Mouse (Mus musculus): ENCODE results near the gene Ubr1. TPM values are rescaled to one million over a fixed set of nuclear protein-coding genes. Genes with fewer than 3 reads are reported as not detected.
"Not testable (repeated sequence)": the region's sequence is repeated elsewhere in the genome, so short reads cannot be mapped to it uniquely, and the experiment has no call there.

The Ubr1 gene
- total RNA-seq, 2 experiments from 2014 or later = 46.3 to 50.1 TPM

DNA sequence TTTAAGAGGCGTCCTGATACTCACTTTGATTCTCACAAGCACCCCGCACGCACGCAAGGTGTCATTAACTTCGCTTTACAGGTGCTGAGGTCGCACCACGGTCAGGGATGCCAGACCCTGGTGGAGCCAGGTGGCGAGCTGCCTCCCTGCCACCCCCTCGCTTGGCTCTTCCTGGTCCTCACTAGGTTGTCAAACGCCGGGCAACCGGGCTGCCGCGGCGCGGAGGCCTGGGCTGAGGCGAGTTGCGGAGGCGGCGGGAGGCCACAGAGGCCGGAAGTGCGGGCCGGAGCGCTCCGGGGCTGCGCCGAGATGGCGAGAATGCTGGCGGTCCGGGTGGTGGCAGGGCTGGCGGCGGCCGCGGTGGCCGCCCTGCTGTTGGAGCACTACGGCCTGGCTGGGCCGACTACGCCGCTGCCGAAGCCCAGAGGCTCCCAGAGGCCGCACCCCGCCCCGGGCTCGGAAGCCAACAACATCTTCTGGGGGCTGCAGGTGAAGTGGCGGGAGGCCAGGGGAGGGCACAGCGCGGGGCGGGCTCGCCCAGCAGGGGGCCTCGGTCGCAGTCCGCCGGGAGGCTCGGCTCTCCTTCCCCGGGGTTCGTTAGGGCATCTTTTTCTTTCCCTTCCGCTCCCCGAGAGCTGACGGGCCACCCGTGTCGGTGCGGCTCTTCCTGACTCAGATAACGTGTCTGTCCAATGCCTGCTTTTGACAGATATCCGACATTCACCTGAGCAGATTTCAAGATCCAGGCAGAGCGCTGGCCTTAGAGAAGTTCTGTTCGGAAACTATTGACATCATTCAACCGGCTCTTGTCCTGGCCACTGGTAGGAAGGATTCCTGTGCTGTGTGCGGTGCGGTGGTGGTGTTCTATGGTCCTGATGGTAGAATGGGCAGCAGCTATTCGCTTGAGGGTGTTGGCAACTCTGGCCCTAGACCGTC is 6.7 kb upstream of the Ubr1 start, which contains the start of gene Tmem62:
TSS of gene Tmem62 (plus strand) at position 28 of the 936 bp plus-strand sequence.
- DNase-seq (ENCODE audit: low spot score in 2 of 2) = peak; percentile 68 to 74

DNA sequence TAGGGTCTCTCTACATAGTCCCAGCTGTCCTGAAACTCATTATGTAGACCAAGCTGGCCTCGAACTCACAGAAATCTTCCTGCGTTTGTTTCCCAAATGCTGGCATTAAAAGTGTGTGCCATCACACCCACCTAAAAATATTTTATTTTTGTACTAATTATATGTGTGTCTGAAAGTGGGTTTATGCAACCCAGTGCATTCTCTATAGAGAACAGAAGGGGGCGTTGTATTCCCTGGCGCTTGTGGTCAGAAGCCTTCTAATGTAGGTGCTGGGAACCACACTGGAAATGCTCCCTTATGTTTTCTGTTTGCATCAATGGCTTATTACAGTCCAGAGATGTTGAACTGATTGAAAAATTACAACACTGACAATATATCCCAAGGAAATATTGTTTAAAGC is 5.8 kb upstream of the Ubr1 start:
- peak in 1 of 2 experiments; percentile 15 for DNase-seq (ENCODE audit: low spot score in 2 of 2)

DNA sequence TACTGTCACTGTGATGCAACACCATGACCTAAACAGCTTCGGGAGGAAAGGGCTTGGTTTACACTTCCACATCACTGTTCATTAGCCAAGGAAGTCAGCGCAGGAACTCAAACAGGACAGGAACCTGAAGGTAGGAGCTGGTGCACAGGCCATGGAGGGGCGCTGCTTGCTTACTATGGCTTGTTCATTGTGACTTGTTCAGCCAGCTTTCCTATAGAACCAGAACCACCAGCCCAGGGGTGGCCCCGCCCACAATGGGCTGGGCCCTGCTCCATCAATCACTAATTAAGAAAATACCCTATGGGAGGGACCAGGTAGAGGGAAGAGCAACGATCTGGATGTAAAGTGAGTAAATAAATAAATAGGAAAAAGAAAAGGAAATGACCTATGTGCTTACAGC is 2.4 kb upstream of the Ubr1 start:
- DNase-seq (ENCODE audit: low spot score in 2 of 2) = no peak

DNA sequence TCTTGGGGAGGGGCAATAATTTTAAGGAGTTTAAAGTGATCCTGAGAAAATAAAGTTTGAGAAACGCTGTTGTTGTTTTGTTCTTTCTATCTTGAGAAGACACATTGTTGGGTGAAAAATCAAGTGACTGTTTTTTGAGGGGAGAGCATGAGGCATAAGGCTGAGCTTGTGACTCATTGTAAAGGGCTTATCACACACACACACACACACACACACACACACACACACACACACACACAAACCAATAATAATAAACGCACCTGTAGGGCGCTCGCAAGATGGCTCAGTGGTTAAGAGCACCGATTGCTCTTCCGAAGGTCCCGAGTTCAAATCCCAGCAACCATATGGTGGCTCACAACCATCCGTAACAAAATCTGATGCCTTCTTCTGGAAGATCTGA is 1.7 kb upstream of the Ubr1 start:
- not testable (repeated sequence) for DNase-seq (ENCODE audit: low spot score in 2 of 2)

DNA sequence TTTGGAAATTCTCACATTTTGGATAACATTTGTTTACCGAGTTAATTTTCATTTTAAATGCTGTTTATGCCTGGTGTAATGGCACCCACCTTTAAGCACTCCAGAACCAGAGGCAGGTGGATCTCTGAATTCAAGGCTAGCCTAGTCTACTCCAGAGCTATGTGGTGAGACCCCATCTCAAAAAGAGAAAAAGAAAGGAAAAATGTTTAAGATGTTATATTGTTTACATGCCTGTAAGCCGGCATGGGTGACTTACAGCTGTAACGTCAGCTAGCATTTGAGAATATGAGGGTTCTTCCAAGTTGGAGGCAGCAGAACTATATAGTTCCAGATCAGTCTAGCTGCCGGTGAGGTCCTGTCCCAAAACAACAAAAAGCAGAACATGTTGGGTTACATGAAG is 1.3 kb upstream of the Ubr1 start:
- DNase-seq (ENCODE audit: low spot score in 2 of 2) = no peak

DNA sequence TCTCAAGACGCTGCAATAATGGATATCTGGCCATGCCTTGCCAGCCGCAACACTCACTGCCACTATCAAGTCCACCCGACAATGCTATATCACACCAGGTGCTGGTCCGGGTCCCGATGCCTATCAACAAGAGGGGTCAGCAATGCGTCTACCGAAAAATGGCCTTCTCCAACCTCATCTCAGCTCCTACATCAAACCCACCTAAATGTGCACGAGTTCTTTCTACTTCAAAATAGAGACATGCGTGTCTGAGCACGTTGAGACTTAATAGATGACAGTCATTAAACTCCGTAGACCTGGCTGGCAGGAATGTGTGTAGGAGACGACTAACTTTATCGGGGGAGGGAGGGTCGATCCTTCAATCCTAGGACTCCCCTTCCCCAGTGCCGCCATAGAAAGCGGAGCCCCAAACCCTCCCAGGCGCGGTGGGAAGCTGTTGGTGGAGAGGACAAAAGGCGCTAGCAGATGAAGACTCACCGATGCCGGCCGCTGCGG is 423 bp downstream of the Ubr1 start:
- DNase-seq (ENCODE audit: low spot score in 2 of 2) = no peak

DNA sequence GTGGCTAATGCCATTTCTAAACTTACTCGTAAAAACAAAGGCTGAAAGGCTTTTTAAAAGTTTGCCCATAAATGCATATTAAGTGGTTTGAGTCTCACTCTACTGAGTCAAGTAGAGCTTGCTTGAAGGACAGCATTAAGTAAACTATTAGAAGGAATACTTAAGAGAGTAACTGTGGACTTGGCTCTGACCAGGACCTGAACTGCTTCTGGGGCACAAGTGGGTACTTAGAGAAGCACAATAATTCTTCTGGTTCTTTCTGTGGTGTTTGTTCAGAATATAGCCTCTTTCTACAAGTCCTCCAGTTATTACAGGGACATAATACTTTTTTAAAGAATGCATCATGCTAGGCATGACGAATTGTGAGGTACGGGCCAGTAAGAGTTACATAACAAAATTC is 5.0 kb downstream of the Ubr1 start:
- no peak for DNase-seq (ENCODE audit: low spot score in 2 of 2)

DNA sequence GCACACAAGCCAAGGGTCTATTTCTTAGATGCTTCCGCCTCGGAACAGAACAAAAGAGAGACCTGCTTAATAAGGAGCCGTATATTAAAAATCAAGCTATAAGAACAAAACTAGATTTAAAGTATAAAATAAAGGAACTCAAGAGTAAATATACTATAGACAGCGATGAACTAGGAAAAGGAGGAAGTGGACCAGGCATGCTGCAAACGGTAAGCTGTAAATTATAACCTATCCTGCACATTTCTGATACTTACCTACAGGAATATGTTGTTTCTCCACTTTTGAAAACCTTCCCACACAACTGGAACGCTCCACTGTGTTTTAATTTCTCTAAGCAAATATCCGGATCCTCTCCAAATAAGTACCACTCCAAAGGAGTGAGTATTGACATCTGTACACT is 7.4 kb downstream of the Ubr1 start:
- no peak for DNase-seq (ENCODE audit: low spot score in 2 of 2)

DNA sequence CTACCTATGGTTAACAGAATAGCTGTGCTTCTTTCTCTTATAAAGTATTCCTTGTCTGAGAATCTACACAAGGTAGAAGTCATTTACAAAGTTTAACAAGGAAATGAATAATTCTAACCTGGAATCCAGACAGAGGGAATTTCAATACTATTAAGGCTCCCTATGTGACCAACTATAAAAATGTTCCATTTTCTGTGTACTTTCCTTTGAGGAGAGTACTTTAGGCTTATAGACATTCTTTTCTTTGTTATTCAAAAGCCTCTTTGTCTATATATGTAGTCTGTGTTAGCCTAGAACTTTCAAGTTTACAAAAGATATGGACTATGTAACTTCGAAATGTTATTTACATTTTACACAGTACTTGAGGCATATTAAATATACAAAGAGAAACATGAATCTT is 10.3 kb downstream of the Ubr1 start:
- no peak for DNase-seq (ENCODE audit: low spot score in 2 of 2)

DNA sequence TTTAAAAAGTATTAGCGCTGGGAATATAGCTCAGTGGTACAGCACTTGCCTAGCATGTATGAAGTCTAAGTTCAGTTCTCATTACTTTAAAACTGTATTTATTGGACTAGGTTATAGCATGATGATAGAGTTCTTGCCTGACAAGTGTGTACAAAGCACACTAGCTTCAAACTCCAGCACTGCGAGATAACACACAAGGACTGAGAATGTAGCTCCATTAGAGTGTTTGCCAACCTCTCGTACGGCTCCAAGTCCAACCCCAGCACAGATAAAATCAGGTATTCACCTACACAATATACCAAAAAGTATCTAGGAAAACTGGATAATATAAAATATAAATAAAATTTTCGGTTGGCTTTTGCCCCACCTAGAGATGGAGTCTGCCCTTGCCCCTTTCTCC is 10.7 kb downstream of the Ubr1 start:
- no peak for DNase-seq (ENCODE audit: low spot score in 2 of 2)

DNA sequence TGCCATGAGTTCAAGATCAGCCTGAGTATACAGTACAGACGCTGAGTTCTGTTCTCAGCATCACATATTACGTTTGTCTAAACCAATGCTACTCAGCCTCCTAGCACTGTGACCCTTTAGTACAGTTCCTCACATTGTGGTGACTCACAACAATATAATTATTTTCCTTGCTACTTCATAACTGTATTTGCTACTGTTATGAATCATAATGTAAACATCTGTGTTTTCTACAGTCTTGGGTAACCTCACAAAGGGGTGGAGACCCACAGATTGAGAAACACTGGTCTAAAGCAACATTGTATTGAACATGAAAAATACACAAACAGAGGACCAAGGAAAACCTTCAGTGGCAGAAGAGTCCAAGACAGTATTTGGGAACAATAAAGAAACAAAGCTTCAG is 11.2 kb downstream of the Ubr1 start:
- DNase-seq (ENCODE audit: low spot score in 2 of 2) = no peak

DNA sequence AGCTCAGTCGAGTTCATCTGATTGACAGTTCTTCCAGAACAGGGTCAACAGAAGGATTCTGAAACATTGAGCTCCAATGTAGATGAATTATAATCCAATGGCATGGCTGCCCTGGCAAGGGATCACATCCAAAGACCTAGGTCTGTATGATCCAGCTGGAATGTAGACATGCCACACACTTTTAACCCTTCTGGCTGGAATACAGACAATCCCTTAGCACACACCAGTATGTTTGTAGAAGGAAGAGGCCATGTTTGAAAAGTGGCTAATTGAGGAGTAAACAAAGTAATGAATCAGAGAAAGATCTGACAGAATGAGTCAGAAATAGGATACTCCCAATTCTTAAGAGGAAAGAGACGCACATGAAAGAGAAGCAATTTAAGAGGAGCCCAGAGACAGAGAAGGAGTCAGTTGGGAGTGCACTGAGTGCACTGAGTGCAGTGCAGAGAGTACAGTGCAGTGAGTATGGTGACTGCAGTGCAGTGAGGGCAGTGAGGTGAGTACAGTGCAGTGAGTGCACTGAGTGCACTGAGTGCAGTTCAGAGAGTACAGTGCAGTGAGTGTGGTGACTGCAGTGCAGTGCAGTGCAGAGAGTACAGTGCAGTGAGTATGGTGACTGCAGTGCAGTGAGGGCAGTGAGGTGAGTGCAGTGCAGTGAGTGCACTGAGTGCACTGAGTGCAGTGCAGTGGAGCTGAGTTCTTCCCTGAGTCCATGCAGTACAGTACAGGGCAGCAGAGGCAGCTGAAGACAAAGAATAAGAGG is 18.2 kb downstream of the Ubr1 start:
- no peak for DNase-seq (ENCODE audit: low spot score in 2 of 2)

DNA sequence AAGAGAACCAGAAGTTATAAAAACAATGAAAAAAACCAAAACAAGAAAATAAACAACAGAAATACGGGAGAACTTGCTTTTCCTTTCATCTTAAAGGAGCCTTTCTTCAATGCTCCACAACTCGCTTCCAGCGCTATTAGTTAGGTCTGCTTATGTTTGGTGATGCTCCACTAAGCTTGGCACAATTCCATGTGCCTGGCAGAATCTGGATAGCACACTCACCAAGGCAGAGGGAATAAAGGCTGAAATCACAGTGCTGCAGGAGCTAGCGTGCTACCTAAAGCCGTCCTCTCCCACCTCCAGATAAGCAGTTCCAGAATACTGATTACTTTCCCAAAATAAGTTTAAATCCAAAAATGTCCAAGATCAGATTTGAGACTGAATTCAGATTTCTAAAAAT is 19.3 kb downstream of the Ubr1 start:
- peak in 1 of 2 experiments; percentile 17 for DNase-seq (ENCODE audit: low spot score in 2 of 2)

DNA sequence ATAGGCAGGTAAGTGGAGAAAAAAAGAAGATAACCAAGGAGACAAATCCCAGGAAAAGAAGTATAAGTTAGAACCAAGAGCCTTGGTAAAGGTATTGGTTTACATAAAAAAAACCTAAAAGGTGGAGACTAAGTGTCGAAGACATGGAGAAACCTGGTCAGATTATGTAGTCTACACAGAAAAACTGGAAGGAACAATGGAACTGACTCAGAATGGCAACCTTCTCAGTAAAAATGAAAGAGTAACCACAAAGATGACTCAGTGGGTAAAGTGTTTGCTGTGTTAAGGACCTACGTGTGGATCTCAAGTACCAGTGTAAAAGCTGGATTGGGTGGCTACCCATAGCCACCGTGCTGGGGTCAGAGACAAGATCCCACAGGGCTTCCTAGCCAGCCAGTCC is 37.5 kb downstream of the Ubr1 start:
- DNase-seq (ENCODE audit: low spot score in 2 of 2) = no peak

DNA sequence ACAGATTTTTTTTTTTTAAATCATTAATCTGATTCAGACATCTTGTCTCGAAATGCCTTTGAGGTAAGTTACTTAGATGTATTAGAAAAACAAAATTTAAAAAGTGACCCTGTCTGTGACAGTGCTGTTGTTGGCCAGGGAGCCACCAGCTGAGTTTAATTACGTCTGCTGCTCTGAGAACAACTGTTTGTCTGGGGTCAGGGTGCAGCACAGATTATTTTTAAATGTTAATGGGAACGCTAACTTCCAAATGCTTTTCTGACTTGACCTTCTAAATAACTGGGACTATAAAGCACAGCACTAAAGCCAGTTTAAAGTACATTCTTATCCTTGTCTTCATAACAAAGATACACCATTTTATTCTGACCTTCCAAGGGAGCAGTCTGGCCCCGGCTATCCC is 61.0 kb downstream of the Ubr1 start:
- no peak for DNase-seq (ENCODE audit: low spot score in 2 of 2)

DNA sequence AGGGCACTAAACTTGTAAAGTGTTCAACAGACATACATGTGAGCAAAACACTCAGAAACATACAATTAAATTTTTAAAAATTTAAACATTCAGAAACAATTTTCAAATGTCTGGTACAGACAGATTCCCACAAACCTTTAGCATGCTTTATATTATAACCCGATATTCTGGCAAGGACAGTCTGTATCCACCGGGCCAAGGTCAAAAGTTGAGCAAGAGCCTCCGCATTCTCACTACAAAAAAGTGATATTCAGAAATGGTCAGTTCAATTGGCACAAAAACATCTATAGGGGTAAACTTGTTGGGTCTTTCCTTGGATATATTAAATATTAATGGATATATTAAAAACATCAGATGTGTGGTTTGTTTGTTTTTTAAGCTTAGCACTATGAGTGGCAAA is 74.2 kb downstream of the Ubr1 start:
- DNase-seq (ENCODE audit: low spot score in 2 of 2) = no peak

DNA sequence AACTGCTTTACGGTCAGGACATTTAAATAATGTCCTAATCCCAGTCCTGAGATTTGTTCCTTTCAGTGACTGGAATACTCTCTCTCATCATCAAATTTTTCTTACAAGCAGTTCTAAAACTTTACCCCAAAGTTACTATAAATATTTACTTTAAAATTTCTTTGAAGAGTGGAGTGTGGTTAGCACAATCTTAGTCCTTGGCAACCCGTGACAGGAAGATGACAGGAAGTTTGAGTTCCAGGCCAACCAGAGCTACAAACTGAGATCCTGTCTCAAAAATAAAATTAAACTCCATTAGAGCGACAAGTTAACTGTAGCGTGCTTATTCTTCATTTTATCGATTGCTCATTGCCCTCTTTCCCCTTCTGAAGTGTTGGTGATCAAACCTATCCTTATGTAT is 82.9 kb downstream of the Ubr1 start:
- no peak for DNase-seq (ENCODE audit: low spot score in 2 of 2)

DNA sequence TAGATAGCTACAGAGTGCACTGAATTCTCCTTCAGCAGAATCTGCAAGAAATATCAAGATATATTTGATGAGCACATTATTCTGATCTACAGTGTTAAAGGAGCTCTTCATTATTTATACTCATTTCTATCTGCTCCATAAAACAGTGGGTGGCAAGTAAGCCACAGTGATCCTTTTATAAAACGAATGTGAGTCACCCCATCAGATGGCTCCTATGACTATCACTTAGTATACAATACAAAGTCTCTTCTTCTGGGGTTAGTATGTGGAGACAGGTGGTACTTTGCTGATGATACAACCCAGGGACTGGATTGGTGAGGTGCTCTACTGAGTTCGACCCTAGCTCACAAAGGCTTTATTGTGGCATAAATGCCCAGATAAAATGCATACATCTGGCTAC is 97.3 kb downstream of the Ubr1 start:
- DNase-seq (ENCODE audit: low spot score in 2 of 2) = no peak

DNA sequence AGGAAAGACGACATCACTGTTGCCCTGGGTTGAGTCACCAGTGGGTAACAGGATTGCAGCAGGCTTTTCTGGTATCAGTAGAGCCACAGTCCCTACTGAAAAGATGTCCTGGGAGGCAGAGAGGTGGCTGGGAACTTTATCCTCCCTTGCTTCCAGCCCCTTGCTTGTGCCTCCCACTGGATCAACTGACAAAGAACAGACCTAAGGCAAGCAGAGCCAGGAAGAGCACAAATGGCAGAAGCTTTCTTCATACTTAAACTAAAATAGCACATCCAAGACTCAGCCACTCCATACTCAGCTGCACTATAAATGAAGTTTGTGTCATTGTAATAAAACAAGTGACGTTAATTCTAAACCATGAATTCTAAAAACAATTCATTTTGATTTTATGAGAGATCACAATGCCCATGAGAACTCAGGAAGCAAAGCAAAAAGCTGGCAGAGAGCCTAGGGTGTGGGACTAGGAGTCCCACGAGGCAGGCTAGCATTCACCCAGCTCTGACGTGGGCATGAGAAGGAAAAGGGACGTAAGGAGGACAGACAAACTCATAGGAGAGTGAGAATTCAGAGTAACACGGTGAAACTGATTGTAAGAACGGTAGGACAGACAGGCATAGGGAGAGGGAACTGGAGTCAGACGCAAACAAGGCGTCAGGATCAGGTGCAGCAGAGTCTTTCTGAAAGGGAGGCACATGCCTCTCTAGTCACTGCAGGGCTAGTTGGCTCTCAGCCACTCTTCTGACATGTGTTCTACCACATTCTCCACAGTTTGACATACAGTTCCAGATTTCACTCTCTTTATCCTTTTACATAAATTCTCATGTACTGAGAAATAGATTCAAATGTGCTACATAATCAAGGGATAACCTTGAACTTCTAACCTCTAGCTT is 98.8 kb downstream of the Ubr1 start:
- DNase-seq (ENCODE audit: low spot score in 2 of 2) = no peak

DNA sequence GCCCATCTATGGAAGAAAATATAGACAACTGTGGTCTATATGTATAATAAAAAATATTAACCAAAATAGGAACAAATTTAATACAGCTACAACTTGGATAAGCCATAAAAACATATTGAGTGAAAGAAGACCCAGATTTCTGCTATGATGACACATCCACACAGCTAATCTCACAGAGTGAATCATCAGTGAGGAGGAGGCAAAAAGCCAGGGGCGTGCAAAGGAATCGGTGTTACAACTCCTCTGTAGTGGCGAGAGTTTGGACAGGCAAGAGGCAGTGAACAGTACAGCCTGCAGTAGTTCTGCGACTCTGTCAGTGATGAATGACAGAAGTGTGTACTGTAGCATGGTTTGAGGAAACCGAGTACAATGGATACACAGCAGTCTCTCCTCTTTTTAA is 103.2 kb downstream of the Ubr1 start:
- peak in 1 of 2 experiments; percentile 22 for DNase-seq (ENCODE audit: low spot score in 2 of 2)

DNA sequence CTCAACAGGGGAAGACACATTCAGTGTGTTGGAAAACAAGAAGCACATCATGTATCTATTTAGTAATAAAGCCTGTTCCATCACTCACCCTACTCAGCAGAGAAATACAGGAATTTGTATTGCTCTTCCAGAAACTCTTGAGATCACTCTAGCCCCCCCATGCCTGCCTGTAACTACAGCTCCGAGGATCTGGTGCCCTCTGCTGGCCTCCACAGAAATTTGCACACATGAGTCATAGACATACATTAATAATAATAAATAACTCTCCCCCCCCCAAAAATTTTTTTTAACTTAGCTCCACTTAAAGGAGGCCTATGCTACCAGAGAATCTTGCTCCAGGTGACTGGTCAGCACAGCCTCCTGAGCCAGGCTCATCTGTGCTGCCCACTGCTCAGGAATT is 104.0 kb downstream of the Ubr1 start:
- peak; percentile 22 to 57 for DNase-seq (ENCODE audit: low spot score in 2 of 2)

Data from layer of hippocampus, postnatal 10 days (tissue).